Mouse (Mus musculus): Measurements from ENCODE around the gene Nppa. TPM values are rescaled to one million over a fixed set of nuclear protein-coding genes. Genes with fewer than 3 reads are reported as not detected.
A peak's percentile ranks its signal among the peaks of the same experiment; 100 is the strongest.
"Not testable (repeated sequence)": the region's sequence is repeated elsewhere in the genome, so short reads cannot be mapped to it uniquely, and the experiment has no call there.

Nppa gene
- polyA plus RNA-seq, 1 experiment from 2014 or later, result 0.88 TPM

DNA sequence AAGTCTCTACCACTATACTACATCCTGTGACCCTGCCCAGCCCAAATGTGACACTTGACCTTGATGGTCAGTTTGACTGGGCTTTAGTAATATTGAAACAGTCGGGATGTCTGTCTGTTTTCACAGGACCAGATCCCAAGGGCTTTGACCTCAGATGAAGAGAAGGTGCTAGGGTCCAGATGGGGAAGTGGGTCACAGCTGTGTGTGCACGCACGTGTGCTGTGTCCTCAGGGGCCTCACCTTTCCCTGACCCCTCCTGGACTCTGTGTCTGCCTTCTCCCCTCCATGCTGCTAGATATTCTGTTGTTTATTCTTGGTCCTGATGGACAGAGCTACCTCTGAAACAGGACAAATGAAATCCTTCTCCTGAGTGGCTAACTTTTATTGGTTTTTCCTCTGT lies 10.8 kb downstream of the Nppa start:
- no peak for DNase-seq (ENCODE audit: low spot score)

DNA sequence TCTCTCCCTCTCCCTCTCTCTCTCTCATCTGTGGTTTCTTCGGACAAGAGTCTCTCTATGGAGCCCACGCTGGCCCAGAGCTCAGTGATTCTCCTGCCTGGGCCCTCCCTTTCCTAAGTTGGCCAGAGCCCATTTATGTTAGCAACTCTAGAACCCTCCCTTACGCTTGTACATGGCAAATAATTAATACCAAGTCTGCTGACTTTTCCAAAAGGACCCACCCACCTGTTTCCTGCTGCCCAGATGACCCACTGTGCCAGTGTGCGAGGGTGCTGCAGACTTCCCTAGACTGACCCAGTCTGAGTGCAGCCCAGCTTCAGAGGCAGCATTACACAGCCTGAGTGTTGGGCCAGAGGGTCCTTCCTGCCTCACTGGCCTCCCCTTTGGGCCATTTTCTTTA lies 11.7 kb downstream of the Nppa start:
- no peak for DNase-seq (ENCODE audit: low spot score)

DNA sequence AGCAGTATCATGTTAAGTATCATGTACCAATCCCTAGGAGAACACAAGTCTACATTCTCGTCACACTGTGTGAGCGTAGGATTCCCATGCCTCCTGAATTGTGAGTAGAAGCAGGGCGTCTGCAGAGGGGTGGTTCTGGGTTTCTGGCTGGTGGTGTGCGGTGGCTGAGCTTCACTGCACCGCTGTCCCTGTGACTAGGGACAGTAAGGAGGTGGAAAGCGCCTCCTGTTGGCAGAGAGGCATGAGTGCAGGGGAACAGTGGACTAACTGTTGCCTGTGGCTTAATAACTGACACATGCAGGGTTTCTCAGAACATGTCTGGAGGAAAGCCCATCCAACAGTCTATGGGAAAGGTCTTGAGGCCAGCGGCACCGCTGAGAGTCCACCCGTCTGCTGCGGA lies 14.9 kb downstream of the Nppa start:
- DNase-seq (ENCODE audit: low spot score), result no peak

DNA sequence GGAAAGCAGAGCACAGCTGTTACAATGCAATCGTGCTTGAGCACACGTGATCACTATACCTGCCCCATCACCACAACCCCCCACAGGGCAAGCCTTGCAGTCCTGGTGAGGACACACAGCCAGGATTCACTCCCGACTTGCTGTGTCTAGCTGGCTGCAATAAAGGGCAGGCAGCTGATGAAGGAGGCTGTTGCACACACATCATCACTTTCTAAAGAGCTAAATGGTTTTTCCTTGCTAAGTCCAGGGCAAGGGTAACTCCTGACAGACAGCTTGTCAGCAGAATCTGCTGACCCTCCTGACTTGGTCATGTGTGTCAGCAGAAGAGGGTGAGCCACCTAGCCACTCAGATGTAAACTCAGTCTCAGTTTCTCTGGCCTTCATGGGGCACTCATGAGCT lies 16.5 kb downstream of the Nppa start:
- DNase-seq (ENCODE audit: low spot score), result no peak

DNA sequence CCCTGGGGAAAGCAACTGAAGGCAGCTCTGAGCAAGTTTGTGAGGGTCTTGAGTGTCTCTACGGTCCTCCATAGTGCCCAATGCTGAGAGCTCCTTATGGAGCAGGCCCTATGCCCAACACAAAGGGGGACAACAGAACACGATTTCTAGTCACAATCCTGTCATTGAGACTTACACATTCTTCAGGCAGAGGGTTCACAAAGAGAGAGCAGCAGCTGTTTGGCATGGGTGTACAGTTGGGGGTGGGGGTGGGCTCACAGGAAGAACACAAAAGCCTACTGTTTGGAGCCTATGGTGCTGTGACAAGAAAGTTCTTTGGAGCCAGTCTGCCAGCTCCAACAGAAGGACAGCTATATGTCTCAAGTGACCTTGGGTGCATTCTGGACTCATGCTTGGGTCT lies 17.9 kb downstream of the Nppa start:
- no peak for DNase-seq (ENCODE audit: low spot score)

DNA sequence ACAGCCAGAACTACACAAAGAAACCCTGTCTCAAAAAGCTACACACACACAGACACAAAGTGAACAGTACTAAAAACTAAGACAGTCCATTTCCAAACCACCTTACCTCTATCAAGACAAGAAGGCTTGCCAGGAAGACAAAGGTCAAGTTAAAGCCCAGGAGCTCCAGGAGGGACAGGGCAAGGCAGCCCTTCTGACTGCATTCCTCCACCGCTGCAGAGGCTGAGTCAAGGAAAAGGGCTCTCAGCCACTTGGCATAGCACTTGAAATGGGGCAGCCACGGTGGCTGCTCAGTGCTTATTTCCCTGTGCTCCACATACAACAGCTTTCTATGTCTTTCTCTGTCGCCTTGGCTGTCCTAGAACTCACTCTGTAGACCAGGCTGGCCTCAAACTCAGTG lies 23.5 kb downstream of the Nppa start:
- DNase-seq (ENCODE audit: low spot score), result no peak

DNA sequence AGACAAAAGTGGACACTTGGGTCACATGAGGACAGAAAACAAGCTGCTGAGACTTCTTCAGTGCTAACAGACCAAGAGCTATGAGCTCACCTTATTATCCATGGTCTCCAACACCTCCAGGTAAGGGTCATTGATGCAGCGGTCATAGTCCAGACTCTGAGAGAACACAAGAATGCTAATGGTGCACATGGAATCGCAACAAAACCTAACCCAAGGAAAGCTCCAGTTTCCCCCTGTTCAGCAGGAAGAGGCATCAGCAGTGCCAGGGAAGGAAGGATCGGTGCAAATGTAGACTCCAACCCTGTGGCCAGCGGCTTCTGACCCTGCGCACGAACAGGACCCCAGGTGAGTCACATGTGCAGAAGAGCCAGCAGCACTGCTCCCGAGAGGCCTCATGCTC lies 28.8 kb downstream of the Nppa start:
- no peak for DNase-seq (ENCODE audit: low spot score)

DNA sequence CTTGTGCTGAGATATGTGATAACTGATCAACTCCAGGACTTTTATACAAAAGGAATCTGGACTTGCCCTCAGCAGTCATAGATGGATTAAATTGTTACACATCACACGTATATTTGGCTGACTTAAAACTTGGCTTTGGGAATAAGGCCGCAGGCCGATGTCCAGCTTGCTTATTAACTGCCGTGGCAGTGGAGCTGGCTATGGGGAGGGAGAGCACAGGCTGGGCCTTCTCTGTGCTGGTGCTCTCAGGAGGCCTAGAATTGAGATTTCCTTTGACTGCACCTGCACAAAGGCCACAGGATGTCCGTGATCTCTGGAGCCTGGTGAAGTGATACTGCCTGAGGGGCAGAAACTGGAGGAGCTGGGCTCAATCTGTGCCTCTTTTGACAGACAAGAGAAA lies 30.0 kb downstream of the Nppa start:
- no peak for DNase-seq (ENCODE audit: low spot score)

DNA sequence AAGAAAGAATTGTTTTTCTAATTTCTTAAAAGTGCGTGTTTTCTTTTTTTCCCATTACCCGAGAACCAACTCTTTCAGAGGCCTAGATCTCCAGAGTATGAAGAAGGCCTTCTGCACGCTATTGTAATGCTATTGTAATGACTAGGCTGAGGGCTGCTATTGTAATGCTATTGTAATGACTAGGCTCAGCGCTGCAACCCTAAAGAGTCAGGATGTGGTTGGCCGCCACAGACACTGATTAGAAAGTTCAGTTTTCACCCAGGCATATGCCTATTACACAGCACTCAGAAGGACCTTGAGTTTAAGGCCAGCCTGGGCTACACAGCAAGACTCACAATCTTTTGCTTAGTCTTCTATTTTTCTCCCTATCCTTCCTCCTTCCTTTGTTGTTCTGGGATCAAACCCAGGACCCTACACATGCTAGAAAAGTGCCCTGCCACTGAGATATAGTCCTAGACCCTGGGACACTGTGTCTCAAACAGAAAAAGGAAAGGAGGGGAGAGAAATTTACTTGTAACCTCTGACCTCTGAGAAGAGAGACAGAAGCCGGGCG lies 33.4 kb downstream of the Nppa start:
- no peak for DNase-seq (ENCODE audit: low spot score)

DNA sequence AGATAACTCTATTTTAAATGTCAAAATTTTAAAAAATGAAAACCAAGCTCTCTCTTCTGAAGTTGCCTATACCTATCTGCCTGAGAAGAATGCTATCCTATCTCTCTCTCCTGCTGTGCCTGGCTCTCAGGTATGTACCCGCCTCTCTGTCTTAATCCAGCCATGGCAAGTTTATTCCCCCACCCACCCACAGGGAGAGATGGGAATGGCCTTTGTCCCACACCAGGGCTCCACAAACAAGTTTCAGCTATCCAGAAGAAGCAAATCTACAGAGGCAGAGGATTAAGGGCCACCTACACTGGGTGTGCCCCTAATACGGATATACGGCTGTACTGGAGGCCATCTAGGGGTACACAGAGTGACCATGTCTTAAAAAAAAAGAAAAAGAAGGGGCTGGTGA lies 34.9 kb downstream of the Nppa start:
- no peak for DNase-seq (ENCODE audit: low spot score)

DNA sequence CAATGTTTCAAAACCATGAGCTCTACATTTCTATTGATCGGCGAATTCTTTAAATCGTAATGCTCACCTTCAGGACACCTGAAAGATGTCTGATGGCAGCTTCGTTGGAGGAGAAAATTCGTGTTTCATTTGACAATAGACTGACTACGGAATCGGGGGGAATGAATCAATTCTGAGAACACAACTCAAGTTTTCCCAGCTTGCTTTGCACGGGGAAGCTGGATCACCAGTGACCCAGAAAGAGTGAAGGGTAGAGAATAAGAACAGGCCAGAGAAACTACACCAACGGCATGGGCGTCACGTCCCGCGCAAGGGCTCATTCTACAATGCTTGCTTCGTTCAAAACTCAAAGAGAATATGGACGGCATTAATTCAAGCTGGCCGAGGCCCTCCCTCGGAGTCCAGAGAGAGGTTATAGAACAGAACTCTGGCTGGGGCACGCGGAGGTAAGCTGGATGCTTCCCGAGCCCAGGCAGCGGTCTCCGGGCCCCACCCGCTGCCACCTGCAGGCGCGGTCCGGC lies 37.6 kb downstream of the Nppa start:
- DNase-seq (ENCODE audit: low spot score), result no peak

DNA sequence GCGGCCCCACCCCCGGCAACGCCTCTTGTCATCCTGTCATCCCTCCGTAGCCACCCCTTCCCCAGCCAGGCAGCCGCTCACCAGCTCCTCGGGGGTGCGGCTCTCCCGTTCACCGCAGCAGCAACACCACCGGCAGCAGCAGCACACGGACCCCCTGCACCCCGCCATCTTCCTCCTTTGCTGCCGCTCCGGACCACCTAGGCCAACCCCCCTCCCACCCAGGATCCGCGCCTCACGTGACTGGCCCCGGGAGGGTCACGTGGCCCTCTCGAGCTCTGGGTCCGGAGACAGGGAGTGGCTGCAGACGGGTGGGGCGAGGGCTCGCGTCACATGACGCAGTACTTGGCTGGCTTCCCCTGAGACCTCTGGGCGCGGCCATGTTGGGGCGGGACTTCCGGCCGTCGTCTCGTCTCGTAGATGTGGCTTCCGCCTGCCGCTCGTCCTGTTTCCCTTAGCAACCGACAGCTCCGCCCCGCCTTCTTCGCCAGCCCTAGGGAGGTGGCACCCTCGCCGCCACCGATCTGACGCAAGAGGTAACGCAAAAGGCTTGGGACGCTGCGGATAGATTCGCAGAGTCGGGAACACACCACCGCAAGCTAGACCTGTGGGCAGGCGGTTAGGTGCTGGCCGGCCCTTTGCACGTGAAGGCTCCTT lies 38.2 kb downstream of the Nppa start, which contains the start of the genes Clcn6 and Mthfr:
TSS of gene Clcn6 (minus strand) at position 222 of the 654 bp plus-strand sequence.
TSS of gene Mthfr (plus strand) at position 478 of the 654 bp plus-strand sequence.
- peak; percentile 99 for DNase-seq (ENCODE audit: low spot score)

DNA sequence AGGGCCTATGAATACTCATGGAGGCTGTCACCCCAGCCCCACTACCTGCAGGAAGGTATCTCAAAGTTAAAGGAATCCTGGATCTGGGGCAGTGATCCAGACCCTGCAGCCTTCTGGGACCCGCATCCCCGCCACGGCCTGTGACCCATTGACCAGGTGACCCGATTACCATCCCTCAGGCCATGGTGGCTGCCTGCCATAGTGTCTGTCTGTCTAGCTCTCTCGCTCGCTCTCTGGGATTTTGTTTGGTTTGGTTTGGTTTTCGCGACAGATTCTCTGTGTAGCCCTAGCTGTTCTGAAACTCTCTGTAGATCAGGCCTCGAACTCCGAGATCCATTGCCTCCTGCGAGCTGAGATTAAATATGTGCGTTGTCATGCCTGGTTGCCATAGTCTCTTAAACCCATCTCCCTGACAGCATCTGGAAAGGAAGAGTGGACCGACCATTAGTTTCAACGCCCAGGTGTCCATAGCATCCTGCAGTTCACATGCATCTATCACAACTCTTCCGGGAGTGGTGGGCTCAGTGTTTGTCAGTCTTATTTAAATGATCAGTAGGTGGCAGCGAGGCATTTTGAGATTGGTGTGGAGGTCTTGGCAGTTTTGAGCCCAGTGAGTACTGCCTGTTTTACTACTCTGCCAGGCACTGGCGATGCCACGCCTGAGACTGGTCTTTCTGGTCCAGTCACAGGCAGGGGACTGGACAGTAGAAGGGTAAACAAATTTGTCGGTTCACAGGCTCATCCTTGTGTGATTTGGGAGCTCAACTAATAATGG lies 38.9 kb downstream of the Nppa start:
- DNase-seq (ENCODE audit: low spot score), result peak; percentile 22

DNA sequence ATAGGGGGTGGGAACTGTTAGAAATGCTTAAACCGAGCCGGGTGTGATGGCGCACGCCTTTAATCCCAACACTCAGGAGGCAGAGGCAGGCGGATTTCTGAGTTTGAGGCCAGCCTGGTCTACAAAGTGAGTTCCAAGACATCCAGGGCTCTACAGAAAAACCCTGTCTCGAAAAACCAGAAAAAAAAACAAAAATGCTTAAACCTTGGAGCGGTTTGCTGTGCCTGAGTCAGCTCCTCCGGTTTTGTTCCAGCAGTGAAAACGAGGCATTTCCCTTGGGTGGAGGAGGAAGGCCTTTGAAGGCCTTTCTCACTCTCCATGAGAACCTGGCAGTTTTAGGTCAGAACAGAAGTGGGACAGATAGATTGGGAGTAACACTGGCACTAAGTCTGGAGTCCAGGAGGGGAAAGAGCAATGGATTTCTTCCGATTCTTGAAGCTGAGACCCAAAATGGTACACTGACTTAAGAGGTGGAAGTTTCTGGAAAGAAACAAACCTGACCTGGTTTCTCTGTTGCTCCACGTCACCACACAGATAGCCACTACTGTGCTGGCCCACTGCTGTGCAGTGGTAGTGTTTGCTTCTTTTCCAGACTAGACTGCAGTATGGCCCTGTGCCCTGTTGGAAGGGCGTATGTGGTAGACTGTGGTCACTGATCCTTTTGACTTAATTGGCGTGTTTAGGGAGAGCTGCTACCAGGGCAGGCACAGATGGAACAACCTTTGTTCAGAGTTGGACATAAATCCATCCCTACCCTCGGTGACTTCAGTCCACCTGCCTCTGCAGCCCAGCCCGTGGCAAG lies 39.7 kb downstream of the Nppa start:
- DNase-seq (ENCODE audit: low spot score), result no peak

DNA sequence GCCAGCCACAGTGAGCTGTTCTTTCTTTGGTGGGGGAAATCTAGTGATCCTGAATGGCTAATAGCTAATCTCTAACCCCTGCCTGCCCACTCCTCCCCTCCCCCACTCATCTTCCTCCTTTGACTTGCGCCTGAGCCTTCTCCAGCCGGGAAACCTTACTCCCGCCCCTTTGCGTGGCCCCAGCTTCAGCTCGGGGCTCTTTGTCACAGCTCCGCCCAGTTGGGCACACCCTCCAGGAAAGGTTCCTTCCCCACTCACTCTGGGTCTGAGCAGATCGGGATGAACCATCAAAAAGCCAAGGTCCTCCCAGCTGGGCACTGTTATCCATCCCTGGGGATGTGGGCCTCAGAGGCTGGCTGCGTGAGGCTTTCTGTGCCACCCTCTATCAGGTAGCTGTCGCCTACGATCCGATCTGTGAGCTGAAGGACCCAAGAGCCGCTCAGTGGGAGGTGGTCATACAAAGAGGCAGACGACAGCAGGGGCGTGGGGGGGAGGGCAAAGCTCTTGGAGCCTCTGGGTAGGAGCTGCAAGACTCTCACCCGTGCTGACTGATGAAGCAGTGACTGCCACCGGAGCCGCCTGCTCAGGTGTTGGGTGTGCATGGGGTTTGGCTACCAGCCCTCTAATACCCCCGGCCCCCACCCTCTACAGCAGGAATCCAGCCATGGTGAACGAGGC lies 40.5 kb downstream of the Nppa start:
- peak; percentile 21 for DNase-seq (ENCODE audit: low spot score)

DNA sequence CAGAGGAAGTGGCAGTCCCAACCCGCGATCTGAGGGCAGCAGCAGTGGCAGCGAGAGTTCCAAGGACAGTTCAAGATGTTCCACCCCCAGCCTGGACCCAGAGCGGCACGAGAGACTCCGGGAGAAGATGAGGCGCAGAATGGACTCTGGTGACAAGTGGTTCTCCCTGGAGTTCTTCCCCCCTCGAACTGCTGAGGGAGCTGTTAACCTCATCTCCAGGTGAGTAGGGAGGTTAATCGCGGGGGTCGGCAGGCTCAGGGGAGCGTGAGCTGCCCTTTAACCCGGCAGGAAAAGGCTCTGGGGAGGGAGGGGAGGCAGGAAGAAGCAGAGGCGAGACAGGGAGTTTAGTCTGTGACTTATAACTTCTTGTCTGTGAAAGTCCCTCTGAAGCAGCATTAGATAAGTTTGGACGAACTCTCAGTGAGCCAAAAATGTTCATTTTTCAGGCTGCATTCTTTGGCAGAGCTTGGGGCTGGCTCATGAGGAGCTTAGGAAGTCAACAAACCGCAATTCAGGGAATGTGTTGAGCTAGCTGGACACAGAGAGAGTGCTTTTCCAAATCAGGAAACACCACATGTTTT lies 41.2 kb downstream of the Nppa start:
- DNase-seq (ENCODE audit: low spot score), result peak; percentile 51

DNA sequence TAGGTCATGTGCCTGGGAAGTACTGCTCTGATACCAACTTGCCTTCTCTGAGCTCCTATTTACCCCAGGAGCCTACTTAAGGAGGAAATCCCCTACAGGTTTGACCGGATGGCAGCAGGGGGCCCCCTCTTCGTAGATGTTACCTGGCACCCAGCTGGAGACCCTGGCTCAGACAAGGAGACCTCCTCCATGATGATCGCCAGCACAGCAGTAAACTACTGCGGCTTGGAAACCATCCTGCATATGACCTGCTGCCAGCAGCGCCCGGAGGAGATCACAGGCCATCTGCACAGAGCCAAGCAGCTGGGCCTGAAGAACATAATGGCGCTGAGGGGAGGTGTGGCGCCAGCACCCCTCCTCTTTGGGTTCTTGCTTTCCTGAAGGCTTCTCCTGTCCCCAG lies 42.8 kb downstream of the Nppa start:
- DNase-seq (ENCODE audit: low spot score), result not testable (repeated sequence)

DNA sequence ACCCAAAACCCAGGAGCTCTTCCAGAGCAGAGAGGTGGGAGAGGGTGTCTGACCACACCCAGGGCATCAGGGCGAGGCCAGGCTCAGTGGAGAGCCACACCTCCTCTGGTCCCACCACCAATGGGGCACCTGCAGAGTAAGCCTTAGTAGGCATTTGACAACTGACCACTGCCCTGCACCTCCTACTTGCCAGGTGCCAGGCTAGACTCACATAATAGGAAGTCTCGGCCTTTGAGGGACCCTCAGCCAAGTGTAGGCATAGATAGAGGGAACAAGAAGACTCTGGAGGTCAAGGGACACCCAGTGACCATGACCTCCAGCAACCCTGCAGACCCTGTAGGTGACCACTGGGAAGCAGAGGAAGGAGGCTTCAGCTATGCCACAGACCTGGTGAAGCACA lies 43.6 kb downstream of the Nppa start:
- DNase-seq (ENCODE audit: low spot score), result no peak

DNA sequence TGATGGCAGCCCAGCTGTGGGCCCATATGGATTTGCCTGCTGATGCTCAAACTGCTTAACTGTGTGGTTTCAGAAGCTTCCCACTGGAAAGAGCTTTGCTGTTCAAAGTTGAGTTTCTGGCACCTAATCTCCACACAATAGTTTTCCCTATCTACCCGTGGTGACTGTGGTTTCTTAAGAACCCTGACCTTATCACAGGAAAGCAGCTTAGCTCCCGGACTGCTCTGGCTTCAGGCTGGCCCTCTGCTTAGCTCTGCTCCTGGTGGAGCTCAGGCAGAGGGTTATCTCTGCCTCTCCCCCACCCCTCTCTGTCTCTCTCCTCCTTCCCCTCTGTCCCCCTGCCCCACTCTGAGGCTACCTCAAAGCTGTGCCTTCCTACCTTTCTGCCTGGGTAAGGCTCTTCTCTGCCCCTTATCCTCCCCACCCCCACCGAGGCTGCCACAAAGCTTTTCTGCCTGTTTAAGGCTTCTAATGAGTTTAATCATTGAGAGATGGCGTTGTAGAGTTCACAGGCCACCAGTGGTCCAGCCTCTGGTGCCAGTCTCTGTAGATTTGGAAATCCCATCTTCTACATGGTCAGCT lies 46.0 kb downstream of the Nppa start:
- DNase-seq (ENCODE audit: low spot score), result no peak

DNA sequence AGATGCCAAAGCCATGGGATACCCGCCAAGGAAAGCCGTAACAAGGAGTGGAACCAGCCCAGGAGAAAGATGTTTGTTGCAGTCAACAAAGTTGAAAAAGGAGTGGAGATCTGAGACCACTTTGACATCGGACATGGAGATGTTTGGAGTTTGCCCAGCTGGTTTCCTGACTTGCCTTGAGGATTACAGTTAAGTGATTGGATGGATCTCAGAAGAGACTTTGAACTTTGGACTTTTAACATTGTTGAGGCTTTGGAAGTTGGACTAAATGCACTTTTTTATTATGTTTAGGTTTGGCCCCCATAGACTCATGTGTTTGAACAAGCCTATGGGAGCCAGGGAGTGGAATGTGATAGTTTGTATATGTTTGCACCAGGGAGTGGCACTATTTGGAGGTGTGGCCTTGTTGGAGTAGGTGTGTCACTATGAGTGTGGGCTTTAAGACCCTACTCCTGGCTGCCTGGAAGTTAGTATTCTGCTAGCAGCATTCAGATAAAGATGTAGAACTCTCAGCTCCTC lies 49.9 kb downstream of the Nppa start:
- not testable (repeated sequence) for DNase-seq (ENCODE audit: low spot score)
